Mouse (Mus musculus) c-Kit-positive CD71-negative TER-119-negative erythroid progenitor cells, embryonic 14.5 days (primary cell): ENCODE results near the gene Rasgef1b.

Experiments
- DNase-seq: peaks from one replicate; pipeline ENCODE4 v3.0.0-alpha.2; 2013; ENCODE audit warnings: low read depth

The Rasgef1b gene

GRCm38 (mm10) chr5:99287647-99288185, 441.1 kb downstream of the Rasgef1b start:
- no peak for DNase-seq

- no peak for DNase-seq
Observed at GRCm38 (mm10) chr5:99286575-99286974, 442.3 kb downstream of the Rasgef1b start.

GRCm38 (mm10) chr5:99286024-99286423, 442.8 kb downstream of the Rasgef1b start:
- no peak for DNase-seq

- no peak for DNase-seq
Observed at GRCm38 (mm10) chr5:99284369-99284768, 444.5 kb downstream of the Rasgef1b start.

GRCm38 (mm10) chr5:99283636-99284035, 445.2 kb downstream of the Rasgef1b start:
- DNase-seq: no peak

GRCm38 (mm10) chr5:99280536-99280935, 448.3 kb downstream of the Rasgef1b start:
- DNase-seq: no peak

- no peak for DNase-seq
Observed at GRCm38 (mm10) chr5:99279016-99279757, 449.7 kb downstream of the Rasgef1b start.

GRCm38 (mm10) chr5:99278364-99278763, 450.5 kb downstream of the Rasgef1b start:
- no peak for DNase-seq

GRCm38 (mm10) chr5:99277536-99277935, 451.3 kb downstream of the Rasgef1b start:
- DNase-seq: no peak

- DNase-seq: no peak
Observed at GRCm38 (mm10) chr5:99274119-99274563, 454.7 kb downstream of the Rasgef1b start.

- no peak for DNase-seq
Observed at GRCm38 (mm10) chr5:99271531-99271930, 457.3 kb downstream of the Rasgef1b start.

- DNase-seq: no peak
Observed at GRCm38 (mm10) chr5:99269131-99269530, 459.7 kb downstream of the Rasgef1b start.

GRCm38 (mm10) chr5:99267338-99267737, 461.5 kb downstream of the Rasgef1b start:
- peak; percentile 51 for DNase-seq

- DNase-seq: no peak
Observed at GRCm38 (mm10) chr5:99266301-99266700, 462.6 kb downstream of the Rasgef1b start.

GRCm38 (mm10) chr5:99262197-99262920, 466.5 kb downstream of the Rasgef1b start:
- no peak for DNase-seq

- DNase-seq: no peak
Observed at GRCm38 (mm10) chr5:99261121-99261724, 467.6 kb downstream of the Rasgef1b start.

GRCm38 (mm10) chr5:99258003-99258500, 470.8 kb downstream of the Rasgef1b start:
- no peak for DNase-seq

GRCm38 (mm10) chr5:99252203-99253135, 476.4 kb downstream of the Rasgef1b start:
- peak; percentile 83 for DNase-seq

GRCm38 (mm10) chr5:99251379-99252202, 477.3 kb downstream of the Rasgef1b start:
- no peak for DNase-seq

- DNase-seq: no peak
Observed at GRCm38 (mm10) chr5:99250820-99251219, 478.0 kb downstream of the Rasgef1b start.
